Mouse (Mus musculus): ENCODE measurements around the gene Srp14. TPM values are rescaled to one million over a fixed set of nuclear protein-coding genes. Genes with fewer than 3 reads are reported as not detected.

The Srp14 gene
- polyA plus RNA-seq, 1 experiment from 2014 or later, result 85.3 TPM

DNA sequence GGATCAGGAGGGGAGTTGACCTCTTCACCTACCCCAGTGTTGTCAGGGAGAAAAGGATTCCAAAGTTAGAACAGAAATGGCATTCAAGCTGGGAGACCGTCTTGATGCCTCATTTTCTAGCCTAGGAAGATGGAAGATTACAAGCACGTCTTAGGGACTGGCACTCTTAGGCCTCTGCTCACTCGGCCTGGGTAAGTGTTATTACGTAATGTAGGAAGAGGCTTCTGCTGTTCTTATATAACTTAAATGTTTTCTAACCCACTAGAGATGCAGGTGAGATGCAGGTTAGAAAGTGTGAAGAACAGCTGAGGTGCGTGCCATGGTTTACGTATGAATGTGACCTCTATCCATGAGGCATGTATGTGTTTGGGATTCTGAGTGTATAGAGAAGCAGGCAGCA lies 51.2 kb downstream of the Srp14 start:
- 79% methylated on average over 6 of the region's 6 CpGs for WGBS (ENCODE audit: insufficient replicate concordance)
- no peak for ATAC-seq (ENCODE audit: low read depth)
- Histone ChIP-seq H3K4me3 (ENCODE audit: low read depth, low read length) (no peak overlapping the region), H3K36me3 (ENCODE audit: control insufficient read depth, insufficient read depth) (peaks cover 10% of the 10 kb centered on the region), H3K4me1 (ENCODE audit: control insufficient read depth, low read depth, low read length) (no peaks in the 10 kb centered on the region), H3K27me3 (ENCODE audit: control insufficient read depth, insufficient read depth, low read depth, low read length) (no peaks in the 10 kb centered on the region), H3K9me3 (replicated peaks; ENCODE audit: control insufficient read depth, low read length) (no peaks in the 10 kb centered on the region), H3K4me2 (ENCODE audit: low read depth, low read length) (no peak overlapping the region), H3K27ac (ENCODE audit: low read length) (no peak overlapping the region), H3K9ac (ENCODE audit: low read depth, low read length) (no peak overlapping the region)

Other genes with a start within 250 kb of the Srp14 start
- 0.08 and 0.11 TPM in 2 replicates for gene Fsip1, start 222.7 kb downstream of the Srp14 start, polyA plus RNA-seq (2015; fragmentation: Nextera tagmentation; extraction: Ambion mirVana)
- 0.09 and 0.11 TPM in 2 replicates for gene Gpr176, start 106.3 kb downstream of the Srp14 start, polyA plus RNA-seq (2015; fragmentation: Nextera tagmentation; extraction: Ambion mirVana)
- 4.6 and 5.1 TPM in 2 replicates for gene Eif2ak4, start 91.1 kb downstream of the Srp14 start, polyA plus RNA-seq (2015; fragmentation: Nextera tagmentation; extraction: Ambion mirVana)
- 0.59 and 0.62 TPM in 2 replicates for gene Bmf, start 70.0 kb upstream of the Srp14 start, polyA plus RNA-seq (2015; fragmentation: Nextera tagmentation; extraction: Ambion mirVana)
- 40.6 and 42.3 TPM in 2 replicates for gene Bub1b, start 118.5 kb upstream of the Srp14 start, polyA plus RNA-seq (2015; fragmentation: Nextera tagmentation; extraction: Ambion mirVana)
- 0.14 and 0.30 TPM in 2 replicates for gene Pak6, start 183.6 kb upstream of the Srp14 start, polyA plus RNA-seq (2015; fragmentation: Nextera tagmentation; extraction: Ambion mirVana)
- gene Ankrd63, start 224.3 kb upstream of the Srp14 start, polyA plus RNA-seq (2015; fragmentation: Nextera tagmentation; extraction: Ambion mirVana), result 0.02 and 0.06 TPM in 2 replicates
- 2.3 and 3.0 TPM in 2 replicates for gene Plcb2, start 248.7 kb upstream of the Srp14 start, polyA plus RNA-seq (2015; fragmentation: Nextera tagmentation; extraction: Ambion mirVana)

Measured in liver, embryonic 16.5 days (tissue).